Mouse (Mus musculus): ENCODE results near the gene Clk3.

Gene Clk3

DNA sequence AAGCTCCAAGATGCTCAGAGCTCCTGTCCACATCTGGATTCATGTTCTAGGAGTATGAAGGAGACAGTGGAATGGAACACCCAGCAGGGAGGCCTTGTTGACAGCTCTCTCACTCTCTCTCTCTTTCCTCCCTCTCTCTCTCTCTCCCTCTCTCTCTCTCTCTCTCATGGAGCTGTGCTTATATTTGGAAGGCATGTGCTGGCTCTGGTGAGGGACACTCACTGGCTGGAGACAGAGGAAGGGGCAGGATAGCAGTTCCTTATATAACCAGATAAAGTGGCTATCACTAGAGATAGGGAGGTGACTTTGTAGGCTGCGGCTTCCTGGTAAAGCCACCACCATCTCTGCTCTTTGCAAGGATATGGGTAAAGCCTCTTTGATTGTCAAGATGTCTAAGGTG, 4.6 kb upstream of the Clk3 start:
- DNase-seq (ENCODE audit: low read depth), result peak; percentile 60

DNA sequence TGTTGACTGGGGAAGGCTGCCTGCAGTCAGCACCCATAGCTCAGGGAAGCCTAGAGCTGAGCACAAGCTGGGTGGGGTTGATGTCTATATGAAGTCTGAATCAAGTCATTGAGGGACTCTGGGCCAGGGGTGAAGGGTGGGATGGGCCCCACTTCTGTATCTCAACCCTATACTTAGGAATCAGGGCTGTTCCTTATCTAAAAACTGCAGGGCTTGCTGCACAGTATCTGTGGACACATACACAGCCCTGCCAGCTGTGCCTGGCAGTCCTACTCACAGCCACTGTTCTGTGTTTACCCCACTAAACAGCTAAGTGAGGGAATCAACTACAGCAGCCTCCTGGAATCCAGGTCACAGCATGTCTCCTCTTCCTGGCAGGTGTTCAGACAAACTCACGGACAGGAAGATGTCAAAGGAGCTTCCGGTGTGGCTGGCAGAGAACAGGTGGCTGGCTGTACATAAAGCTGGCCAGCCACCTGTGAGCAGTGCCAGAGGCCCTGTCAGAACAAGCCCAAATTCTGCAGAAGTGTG, 3.9 kb upstream of the Clk3 start:
- peak; percentile 63 for DNase-seq (ENCODE audit: low read depth)

DNA sequence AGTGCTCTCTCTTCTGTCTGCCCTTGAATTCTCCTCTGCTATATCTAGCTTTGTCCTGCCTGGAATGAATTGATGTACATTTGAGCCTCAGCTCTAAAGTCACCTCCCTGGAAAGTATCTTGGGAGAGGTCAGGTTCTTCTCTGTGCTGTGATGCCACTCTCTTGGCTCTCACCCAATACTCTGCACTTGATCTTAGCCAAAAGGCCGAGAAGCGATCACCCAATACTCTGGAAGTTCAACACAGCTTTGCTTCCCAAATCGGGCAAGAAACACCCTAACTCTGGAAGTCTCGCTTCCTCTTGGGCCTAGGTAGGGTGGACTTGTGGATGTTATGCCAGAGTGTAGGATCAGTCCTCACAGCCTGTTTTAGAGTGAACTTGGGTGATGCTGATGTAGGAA, 1.6 kb upstream of the Clk3 start:
- DNase-seq (ENCODE audit: low read depth), result no peak

DNA sequence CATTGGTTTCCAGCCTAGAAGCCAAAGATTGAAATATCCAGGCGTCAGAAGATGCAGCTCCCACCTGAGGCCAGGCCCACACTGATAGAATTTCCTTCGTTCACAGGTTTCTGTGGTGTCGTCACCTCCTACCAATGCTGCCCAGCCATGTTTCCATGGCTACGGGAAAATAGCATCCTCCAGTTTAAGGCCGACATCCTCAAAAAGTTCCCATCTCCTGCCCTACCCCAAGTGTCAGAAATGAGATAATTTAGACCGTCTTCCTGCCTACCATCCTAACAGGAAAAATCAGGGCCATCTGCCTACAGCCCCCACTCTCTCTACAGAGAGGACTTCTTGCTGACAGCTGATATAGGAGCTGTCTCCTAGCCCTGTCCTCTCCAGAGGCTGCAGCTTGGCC, 771 bp upstream of the Clk3 start:
- DNase-seq (ENCODE audit: low read depth), result no peak

DNA sequence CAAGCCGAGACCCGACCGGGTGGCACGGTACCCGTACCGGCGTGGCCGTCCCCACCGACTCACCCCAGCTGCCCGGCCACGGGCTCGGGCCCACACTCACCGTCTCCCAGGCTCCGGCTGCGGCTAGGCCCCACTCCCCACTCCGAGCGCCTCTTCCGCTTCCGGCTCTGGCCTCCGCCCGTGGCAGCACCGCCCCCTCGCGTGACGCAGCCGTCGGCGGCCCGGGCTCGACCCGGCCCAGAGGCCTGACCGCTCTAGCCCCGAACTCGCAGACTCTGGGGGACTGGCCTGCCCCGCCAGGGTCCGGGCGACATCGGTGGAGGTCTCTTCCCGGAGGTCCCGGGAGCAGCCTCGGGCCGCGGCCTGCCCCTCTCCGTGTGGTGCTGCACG, 691 bp downstream of the Clk3 start:
- DNase-seq (ENCODE audit: low read depth), result peak; percentile 91

DNA sequence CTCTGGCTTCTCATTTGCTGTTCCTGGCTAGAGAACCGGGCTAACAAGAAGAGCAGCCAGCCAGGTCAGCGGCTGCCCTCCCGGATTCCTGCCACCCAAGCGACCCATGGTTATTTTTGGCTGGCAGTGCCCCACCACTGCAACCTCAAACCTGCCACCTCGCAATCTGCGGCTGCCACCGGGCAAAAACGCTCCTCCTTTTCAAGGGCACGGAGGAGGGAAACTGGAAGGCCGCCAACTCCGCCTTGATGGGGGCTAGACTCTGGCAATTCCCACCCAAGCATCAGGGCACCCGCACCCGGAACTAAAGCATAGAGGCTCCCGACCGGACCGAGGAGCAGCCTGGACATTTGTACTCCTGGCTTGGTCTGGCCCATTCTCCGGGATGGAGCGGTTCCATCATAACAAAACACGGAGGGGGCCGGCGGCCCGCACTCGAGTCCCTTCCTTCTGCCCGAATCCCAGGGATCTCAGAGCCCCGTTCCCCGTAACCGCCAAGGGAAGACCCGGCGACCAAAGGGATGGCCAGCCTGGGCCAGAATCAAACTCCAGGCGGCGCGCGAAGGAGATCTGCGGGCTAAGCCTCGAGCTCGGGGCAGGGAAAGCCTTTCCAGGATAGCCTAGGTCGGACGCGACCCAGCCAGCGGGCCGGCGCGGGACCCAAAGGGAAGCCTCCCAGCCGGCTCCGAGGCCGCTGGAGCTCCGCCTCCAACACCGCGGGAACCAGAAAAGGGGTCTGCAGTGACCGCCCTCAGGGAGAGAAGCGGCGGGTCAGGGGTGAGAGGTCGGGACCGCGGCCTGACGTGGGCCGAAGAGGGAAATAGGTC, 1.3 kb downstream of the Clk3 start:
- peak; percentile 60 for DNase-seq (ENCODE audit: low read depth)

DNA sequence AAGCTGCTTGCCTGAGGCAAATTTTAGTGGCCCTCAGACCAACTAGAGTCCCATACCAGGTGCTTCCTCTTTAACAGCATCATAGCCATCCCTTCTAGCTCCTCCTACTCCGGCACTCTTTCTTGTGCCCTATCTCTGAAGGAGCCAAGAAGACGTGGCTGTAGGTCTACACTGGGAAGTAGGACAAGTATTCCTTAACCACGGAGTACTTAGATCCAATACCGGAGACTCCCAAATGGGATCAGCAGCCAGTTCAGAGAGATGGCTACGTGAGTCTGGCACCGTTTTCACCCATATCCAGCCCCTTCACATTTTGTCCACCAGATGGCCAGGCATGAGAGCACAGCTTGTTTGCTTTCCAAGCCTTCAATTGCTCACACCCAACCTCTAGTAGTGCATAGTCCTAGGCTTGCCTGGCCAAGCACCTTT, 3.1 kb downstream of the Clk3 start:
- DNase-seq (ENCODE audit: low read depth), result peak; percentile 64

DNA sequence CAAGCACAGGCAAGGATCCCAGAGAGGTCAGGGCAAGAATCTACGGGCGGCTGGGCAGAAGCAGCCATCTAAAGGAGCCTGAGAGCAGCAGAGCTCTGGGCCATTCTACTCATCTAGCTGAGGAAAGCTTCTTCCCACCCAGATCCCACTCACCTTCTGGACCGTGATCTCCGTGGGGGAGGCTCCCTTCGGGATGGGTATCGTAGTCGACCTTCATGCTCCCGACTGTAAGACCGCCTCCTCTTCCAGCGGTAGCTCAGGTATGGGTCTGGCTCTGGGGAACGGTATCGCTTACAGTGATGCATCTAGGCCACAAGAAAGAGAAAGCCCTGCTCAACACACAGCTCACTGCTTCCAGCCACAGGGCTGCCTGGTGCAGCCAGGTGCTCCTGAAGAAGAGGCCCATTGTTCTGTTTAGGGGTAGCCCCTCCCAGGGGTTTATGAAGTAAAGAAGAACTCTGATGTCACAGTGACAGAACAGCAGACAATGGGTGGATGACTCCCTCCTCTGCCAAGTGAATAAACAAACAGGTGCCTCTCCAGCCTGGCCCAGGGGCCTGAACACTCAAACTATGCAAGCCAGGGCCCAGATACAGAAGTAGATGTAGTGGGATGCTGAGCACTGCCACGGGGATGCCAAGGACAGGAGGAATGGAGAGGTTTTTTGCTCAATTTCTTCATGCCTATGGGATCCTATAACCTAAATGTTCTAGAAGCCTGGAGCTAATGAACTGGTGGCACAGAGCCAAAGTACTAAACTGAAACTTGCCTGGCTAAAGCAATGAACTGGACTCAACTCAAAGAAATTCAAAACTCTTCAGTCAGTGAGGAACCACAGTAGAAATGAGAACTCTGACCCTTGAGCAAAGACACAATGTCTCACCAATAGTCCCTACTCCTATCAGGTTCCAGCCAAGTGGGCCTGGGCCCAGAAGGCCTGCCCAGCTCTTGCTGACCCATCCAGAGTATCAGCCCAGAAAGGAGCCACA, 3.8 kb downstream of the Clk3 start:
- peak; percentile 20 for DNase-seq (ENCODE audit: low read depth)

DNA sequence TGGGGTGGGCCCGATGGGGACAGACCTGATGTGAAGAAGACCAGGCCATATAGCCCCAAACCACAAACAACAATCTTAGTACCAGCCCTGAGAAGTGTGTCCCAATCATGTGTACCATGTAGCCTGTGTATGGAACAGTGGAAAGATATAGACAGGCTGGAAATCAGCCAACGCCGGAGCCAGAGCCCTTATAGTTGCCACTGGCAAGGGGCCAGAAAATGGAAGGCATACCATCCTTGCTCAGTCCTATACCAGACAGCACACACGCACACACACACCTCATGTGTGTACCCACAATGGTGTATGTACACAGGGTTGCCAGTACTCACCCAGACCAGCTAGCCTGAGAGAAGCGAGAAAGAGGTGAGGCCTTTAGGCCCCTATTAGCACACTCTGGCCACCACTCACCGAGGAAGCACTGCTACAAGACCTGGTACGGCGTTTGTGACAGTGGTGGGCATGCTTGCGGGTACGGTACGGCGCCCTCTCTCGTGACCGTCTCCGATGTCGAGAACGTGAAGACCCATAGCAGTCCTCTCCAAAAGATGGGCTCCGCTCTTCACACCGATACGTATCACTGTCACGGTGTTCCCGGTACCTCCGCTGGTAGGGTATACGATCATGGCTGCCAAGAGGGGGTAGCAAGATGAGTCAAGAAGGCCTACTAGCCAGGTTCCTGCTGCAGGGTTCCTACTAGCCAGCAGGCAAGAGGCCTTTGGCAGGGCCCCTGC, 5.1 kb downstream of the Clk3 start:
- DNase-seq (ENCODE audit: low read depth), result no peak

DNA sequence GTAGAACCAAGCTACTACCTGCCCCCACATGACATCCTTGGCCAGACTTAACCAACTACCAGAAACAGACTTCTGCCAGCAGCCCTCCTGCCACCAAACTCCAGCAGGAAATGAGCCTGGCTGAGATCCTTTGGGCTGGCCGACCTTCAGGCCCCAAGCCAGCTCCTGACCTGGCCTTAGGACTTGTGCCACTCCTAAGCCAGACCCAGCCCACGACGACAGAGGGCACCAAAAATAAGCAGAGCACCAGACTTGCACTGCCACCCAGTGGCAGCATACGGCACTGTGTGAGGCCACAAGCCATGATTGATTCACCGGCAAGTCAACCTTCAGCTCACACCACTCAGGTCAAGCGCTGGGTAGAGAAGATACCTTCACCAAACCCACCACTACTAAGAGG, 6.4 kb downstream of the Clk3 start:
- peak; percentile 80 for DNase-seq (ENCODE audit: low read depth)

DNA sequence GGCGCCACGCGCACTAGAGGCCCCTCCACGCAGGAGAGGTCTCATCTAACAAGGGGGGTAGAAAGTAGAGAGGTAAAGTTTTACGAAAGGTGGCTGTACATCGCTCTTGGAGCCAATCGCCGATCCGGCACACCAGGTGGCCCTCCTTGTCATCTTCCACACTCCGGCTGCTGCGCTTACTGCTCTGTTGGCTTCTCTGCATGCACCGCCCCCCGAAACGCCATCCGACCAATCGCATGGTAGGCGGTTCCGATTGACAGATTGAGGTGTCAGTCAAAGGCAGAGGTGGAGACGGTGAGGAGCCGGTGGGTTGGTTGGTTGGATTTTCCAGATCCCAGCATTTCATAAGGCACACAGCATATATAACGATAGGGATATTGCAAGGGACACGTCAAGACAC, 7.1 kb downstream of the Clk3 start:
- no peak for DNase-seq (ENCODE audit: low read depth)

DNA sequence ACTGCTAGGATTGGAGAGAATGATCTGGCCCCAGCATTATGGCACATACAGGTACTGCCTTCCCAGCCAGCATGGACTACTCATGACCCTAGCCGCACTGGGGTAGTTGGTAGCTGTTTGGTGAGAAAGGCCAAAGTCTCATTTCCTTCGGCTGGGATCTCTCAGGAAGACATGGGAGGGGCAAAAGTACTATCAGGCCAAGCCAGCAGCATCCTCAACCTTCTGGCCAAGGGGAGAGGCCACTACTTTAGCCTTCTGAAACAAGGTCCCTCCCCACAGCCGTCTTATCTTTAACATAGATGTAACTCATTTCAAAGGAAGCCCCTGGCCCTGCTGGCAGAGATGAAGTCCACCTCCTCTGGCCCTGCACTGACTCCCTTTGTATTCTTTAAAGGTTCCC, 8.1 kb downstream of the Clk3 start:
- no peak for DNase-seq (ENCODE audit: low read depth)

DNA sequence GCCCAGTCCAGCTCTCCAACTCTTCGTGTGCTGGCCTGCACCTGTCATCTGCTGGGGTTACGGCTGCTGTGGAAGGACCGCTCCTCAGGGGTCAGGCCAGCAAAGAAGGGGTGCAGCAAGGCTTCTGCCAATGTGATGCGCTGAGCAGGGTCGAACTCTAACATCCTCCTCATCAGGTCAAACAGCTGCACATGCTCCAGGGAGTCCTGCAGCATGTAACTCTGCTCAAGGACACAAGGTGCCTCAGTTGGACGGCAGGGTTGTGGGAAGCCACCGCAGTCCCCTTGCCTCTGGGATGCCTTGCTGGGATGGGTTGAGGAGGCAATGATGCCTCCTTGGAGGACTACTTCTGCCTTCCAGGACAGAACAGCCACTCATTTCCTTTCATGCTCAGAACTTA, 14.8 kb downstream of the Clk3 start:
- no peak for DNase-seq (ENCODE audit: low read depth)

DNA sequence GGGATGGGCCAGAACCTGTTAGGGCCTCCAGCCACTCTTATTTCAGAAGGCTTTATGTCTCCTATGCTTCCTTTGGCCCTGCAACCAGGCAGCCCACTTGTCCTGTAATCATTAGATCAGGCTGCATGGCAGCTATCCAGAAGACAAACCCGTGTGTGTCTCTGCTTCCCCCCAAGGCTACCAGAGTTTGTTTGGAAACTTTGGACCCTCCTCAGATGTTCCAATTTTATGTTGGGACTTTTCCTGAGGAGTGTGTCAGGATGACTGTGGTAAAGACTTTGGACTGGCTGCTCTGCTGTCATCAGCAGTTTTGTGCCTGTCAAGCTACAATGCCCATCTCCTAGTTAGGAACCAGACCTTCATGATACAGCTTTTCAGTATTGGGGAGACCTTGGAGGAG, 16.8 kb downstream of the Clk3 start:
- DNase-seq (ENCODE audit: low read depth), result no peak

DNA sequence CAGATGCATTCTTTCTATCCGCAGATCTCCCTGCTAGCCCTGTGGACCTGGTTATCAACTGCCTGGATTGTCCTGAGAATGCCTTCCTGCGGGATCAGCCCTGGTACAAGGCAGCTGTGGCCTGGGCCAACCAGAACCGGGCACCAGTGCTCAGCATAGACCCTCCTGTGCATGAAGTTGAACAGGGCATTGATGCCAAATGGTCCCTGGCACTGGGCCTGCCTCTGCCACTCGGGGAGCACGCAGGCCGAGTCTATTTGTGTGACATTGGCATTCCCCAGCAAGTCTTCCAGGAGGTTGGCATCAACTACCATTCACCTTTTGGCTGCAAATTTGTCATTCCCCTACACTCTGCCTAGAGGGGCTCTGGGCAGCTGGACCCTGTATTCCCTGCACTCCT, 17.5 kb downstream of the Clk3 start:
- no peak for DNase-seq (ENCODE audit: low read depth)

DNA sequence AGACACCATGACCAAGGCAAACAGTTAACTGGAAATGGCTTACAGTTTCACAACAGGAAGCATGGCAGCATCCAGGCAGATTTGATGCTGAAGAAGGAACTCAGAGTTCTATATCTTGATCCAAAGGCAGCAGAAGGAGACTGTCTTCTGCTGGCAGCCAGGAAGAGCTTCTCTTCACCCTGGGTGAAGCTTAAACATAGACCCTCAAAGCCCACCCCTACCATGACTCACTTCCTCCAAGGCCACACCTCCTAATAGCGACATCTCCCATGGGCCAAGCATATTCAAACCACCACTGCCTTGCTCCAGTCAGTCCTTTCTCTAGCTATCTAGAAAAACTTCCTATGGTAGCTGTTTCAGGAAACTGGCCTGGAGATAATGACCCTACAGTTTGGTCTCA, 18.6 kb downstream of the Clk3 start:
- DNase-seq (ENCODE audit: low read depth), result no peak

DNA sequence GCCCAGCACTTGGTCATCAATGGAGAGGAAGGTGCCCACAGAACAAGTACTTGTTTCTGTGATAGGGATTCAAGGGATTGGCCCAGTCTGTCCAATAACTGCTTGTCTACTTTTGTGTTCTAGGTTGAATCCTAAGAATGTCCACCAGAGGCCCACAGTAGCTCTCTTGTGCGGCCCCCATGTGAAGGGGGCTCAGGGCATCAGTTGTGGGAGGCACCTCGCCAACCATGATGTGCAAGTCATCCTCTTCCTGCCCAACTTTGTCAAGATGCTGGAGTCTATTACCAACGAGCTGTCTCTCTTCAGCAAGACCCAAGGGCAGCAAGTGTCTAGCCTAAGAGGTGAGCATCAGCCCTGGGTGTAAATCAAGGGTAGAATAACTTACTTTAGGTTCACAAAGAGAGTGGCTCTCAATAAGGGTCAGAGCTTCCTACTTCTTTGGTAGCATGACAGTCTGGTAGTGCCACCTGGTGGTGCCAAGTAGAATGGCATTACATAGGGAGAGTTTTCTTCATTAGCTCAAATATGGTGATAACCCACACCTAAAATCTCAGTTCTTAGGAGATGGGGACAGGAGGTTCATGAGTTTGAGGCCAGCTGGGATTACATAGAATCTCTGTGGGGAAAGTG, 21.1 kb downstream of the Clk3 start:
- peak; percentile 81 for DNase-seq (ENCODE audit: low read depth)

DNA sequence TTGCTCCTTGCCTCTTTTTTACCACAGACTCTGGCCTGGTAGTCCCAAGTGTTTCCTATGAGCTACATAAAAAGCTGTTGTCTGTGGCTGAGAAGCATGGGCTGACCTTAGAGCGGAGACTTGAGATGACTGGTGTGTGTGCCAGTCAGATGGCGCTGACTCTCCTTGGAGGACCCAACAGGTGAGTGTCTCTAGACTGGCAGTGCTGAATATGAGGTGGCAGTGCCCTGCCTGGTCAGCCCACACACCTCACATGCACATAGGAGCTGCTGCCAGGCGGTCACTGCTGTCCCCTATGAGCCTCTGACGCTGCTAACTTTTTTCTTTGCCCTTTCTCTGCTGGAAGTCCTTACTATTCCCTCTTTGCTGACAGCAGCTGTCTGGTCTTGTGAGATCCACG, 25.8 kb downstream of the Clk3 start:
- no peak for DNase-seq (ENCODE audit: low read depth)

DNA sequence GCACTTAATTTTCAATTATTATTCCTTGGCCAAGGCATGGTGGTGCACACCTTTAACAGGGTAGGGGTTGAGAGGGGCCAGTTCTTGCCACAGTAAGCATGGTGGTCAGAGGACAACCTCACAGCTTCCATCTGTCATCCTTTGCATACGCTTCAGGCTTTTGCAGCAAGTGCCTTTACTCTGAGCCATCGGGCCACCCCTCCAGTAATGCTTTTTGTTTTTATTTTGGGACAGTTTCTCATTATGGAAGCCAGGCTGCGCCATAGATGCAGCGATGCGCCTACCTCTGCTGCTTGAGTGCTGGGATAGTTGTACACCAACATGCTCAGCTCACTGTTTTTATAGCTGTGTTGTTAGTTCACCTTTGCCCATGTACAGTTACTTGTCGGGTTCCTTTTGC, 32.1 kb downstream of the Clk3 start:
- DNase-seq (ENCODE audit: low read depth), result no peak

DNA sequence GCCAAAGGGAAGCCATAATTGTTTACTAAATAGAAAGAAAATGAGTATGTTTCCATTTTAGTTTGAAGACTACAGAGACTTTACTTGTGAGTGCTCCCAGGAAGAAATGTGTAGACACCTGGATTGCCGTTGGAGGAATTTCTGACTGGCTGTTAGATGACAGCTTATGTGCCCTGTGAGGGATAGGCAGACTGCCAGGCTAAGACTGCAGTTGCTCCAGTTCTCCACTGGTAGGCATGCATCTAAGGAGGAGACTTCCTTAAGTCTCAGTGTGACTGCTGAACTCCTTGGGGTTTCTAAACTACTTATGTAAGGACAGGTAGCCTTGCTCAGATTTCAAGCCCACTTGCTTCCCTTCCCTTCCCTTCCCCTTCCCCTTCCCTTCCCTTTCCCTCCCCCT, 37.3 kb downstream of the Clk3 start:
- peak; percentile 27 for DNase-seq (ENCODE audit: low read depth)

DNA sequence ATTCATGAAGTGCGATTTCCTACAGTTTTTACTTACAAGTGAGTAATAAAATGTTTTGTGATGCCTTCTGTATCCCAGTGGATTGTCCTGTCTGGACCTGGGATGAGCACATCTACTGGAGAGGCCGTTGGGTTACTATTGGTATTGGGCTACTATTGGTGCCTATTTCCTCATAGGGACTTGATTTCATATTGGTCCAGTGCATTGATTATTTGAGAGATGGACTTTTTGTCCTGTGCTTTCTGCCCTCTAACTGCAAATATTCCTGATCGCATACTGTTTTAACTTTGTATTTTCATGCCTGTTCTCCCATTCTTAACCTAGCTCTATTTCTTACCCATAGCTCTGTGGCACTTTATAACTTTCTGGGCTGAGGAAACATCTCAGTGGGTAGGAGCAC, 41.0 kb downstream of the Clk3 start:
- no peak for DNase-seq (ENCODE audit: low read depth)

DNA sequence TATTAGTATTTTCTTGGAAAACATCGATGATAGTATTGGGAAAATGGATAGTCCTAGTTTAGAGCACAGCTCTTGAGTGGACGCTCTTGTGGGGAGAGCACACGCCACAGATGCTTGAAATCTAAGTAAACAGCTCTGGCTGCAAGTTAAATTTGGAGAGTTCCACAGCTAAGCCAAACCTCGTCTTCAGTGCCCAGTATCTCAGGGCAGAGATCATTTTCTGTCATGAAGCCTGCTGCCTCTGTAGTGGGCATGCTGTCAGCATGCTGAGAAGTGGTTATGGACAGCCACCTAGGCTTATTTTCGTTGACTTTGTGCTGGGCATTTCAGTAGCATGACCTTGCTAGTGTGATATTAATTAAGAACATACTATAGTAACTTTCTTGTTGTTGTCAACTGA, 41.9 kb downstream of the Clk3 start:
- no peak for DNase-seq (ENCODE audit: low read depth)
